Mouse (Mus musculus) liver, postnatal 0 days (tissue): ENCODE data around the gene Gm10778.

Source experiments
- CTCF ChIP-seq: sonication (generic); IDR thresholded peaks from 2 replicates; pipeline ENCODE4 v1.5.1; 2016; ENCODE audit warnings: antibody characterized with exemption, low read depth
- EP300 ChIP-seq: IDR thresholded peaks from 2 replicates; pipeline ENCODE4 v1.6.1; 2016; ENCODE audit warnings: antibody characterized with exemption, low read depth, mild to moderate bottlenecking

DNA sequence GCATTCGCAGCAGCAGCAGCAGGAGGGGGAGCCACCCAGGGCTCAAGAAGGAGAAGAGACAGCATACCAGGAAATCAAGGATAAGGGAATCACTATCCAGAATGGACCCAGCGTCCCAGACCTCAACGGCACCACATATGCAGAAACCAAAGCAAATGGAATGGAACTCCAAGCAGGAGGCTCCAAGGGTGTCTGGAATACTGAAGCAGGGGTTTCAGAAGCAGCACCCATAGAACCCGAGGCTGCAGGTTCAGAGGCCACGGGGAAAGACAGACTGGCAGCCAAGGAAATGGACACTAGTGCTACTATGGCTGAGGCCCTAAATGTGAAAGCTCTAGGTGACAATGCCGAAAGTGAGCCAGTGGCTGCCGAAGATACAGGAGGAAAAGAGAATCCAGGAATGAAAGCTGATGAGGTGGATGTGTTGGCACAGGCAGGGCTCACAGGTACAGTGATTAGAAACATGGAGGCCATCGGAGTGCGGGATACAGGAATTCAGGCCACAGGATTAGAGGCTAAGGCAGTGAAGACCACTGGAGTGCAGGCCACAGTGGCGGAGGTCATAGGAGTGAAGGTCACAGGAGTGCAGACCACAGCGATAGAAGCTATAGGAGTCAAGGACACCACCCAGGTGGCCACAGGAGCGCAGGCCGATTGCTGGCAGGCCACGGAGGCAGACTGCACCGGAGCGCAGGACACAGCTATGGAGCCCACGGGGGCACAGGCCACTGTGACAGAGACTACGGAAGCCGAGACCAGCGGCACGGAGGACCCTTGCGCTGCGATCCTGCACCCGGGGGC, 6.0 kb upstream of the Gm10778 start:
- TF ChIP-seq CTCF (no peak), EP300 (no peak)
